Mouse (Mus musculus) embryonic facial prominence, embryonic 10.5 days (tissue): ENCODE data around the gene Sertad3. TPM values are rescaled to one million over a fixed set of nuclear protein-coding genes. Genes with fewer than 3 reads are reported as not detected.

Source experiments
- DNase-seq: peaks from one replicate; pipeline ENCODE4 v3.0.0-alpha.2; 2017; ENCODE audit warnings: low spot score
- H3K27ac ChIP-seq: fragments of 300-500 bp; sonication (generic); replicated peaks from 2 replicates; pipeline ENCODE4 v1.5.1; 2016; ENCODE audit warnings: mild to moderate bottlenecking
- H3K27me3 ChIP-seq: fragments of 300-500 bp; sonication (generic); replicated peaks from 2 replicates; pipeline ENCODE4 v1.6.1; 2016; ENCODE audit warnings: low read depth, mild to moderate bottlenecking; ENCODE audit not compliant: poor library complexity, severe bottlenecking
- H3K36me3 ChIP-seq: fragments of 300-500 bp; sonication (generic); replicated peaks from 2 replicates; pipeline ENCODE4 v1.6.1; 2016; ENCODE audit warnings: mild to moderate bottlenecking, moderate library complexity
- H3K4me1 ChIP-seq: fragments of 300-500 bp; sonication (generic); 2 replicates; pipeline ENCODE4 v1.6.1; 2016
- H3K4me3 ChIP-seq: fragments of 300-500 bp; sonication (generic); 2 replicates; pipeline ENCODE4 v1.5.1; 2016; ENCODE audit warnings: mild to moderate bottlenecking, moderate library complexity
- H3K9me3 ChIP-seq: fragments of 300-500 bp; sonication (generic); 2 replicates; pipeline ENCODE4 v1.6.1; 2016; ENCODE audit warnings: mild to moderate bottlenecking
- WGBS: fragments of 180-500 bp; shearing (Covaris S2); methylation state at CpG from one replicate; pipeline ENCODE4 v1.1.7; 2016; 5-methylcytosine and 5-hydroxymethylcytosine counted together
- polyA plus RNA-seq: library from polyadenylated mRNA; unstranded; fragments of >200 nt; fragmentation: Nextera tagmentation; extraction: Ambion mirVana; gene quantifications from 2 replicates; pipeline ENCODE4 v1.2.1, GENCODE M21; 2016

Gene Sertad3
- polyA plus RNA-seq, 1 experiment from 2014 or later, result 26.2 TPM

DNA sequence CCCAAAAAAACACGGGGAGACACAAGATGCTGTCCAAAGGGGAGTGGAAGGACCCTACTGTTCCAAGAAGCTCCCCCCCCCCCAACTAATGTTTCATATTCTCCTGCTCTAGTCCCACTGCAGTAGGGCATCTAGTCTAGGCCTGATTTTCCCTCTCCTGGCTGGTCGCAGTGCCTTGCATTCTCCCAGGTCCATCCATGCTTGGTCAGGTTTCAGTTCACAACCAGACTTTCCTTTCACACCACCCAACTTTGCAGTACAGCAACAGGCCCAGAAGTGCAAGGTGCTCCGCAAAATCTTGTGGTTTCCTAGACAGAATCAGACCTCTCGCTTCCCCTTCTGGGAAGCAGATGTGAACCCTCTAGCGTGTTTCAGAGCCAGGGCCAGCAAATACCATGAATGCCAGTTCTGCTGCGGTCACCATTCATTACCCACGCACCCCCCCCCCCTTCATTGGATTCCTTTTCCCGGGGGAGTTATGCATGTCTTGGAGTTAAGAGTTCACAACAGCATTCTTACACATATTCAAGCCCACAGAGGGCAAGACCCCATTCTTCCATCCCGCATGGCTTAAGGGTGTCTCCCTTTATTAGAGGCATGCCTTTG is 33.3 kb downstream of the Sertad3 start:
- peak overlapping the region; percentile 98 for H3K27ac ChIP-seq
- WGBS, result 52% methylated on average over 9 of the region's 9 CpGs
- H3K27me3 ChIP-seq, result no peaks in the 10 kb centered on the region
- no peaks in the 10 kb centered on the region for H3K9me3 ChIP-seq
- H3K36me3 ChIP-seq, result no peaks in the 10 kb centered on the region
- H3K4me3 ChIP-seq, result peak overlapping the region; percentile 70
- DNase-seq, result peak; percentile 44
- H3K4me1 ChIP-seq, result peaks cover 20% of the 10 kb centered on the region

DNA sequence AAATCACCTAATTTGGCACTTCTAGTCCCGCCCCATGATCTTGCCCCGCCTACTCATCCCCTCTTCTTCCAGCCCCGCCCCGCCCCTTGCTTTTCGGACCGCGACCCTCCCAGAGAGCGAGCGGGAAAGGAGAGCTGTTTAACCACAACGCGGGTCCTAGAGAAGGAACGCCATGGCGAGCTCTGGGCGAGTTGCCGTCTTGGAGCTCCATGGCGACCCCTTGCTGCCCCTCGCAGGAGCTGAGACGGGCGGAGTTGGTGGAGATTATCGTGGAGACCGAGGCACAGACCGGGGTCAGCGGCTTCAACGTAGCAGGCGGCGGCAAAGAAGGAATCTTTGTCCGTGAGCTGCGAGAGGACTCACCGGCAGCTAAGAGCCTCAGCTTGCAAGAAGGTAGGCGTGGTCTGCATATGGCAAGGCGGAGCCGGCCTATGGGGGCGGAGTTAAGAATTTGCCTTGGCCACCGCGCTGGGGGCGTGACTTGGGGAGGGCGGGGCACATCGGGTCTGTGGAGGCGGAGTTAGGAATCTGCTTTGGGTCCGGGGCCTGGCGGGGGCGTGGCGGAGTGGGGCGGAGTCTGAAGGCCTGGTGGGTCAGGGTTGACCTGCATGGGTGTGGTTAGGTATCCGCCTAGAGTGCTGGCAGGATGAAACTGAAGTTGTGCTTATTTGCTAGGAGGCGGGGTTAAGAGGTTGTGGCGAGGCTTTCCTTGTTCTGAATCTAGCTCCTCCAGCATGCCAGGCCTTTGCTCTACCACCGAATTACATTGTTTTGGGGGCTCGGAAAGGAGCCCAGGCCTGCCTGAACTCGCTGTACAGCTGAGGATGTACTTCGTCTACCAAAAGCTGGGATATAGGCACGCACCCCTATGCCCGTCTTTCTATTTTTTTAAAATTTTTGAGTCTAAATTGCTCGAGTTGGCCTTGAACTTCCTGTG is 34.4 kb downstream of the Sertad3 start:
- H3K4me3 ChIP-seq, result peak overlapping the region; percentile 70
- H3K27ac ChIP-seq, result peak overlapping the region; percentile 98
- H3K36me3 ChIP-seq, result no peaks in the 10 kb centered on the region
- under 1% methylated on average over 54 of the region's 54 CpGs for WGBS
- no peaks in the 10 kb centered on the region for H3K27me3 ChIP-seq
- peaks cover 20% of the 10 kb centered on the region for H3K4me1 ChIP-seq
- H3K9me3 ChIP-seq, result no peaks in the 10 kb centered on the region
- DNase-seq, result peak; percentile 100

DNA sequence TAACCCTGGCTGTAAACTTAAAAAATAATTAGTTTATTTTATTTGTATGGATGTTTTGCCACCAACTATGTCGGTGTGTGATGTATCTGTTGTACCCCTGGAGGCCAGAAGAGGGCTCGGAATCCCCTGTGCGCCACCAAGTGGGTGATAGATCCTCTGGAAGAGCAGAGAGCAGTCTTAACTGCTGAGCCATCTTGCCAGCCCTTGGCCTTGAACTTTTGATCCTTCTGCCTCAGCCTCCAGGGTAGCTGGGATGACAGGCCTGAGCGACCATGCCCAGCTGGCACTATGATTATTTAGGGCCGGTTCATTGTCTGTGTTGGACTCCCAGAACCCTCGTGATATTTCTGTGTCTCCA is 35.1 kb downstream of the Sertad3 start:
- peak; percentile 72 for DNase-seq
- H3K4me3 ChIP-seq, result peak overlapping the region; percentile 70
- peaks cover 20% of the 10 kb centered on the region for H3K4me1 ChIP-seq
- H3K9me3 ChIP-seq, result no peaks in the 10 kb centered on the region
- H3K36me3 ChIP-seq, result no peaks in the 10 kb centered on the region
- no peaks in the 10 kb centered on the region for H3K27me3 ChIP-seq
- 22% methylated on average over 6 of the region's 6 CpGs for WGBS
- H3K27ac ChIP-seq, result peak overlapping the region; percentile 98; the same call in 1 of the 2 replicates

DNA sequence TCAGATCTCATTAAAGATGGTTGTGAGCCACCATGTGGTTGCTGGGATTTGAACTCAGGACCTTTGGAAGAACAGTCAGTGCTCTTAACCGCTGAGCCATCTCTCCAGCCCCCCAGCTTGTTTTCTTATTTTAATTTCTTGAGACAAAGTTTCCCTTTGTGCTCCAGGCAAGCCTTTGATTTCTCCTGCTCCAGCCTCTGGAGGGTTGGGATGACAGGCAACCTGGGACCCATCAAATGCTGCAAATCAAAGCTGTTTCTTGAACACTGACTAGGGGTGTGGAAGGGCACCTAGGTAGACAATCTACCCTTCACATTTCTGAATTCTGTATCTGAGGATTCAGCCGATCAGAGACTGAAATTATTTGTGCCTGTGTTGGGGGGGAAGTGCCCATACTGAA is 37.2 kb downstream of the Sertad3 start:
- WGBS, result 84% methylated on average over 2 of the region's 2 CpGs
- Histone ChIP-seq H3K4me1 (peaks cover 20% of the 10 kb centered on the region), H3K27ac (no peak overlapping the region), H3K36me3 (peaks cover under 1% of the 10 kb centered on the region), H3K4me3 (no peak overlapping the region), H3K9me3 (no peaks in the 10 kb centered on the region), H3K27me3 (no peaks in the 10 kb centered on the region)
- DNase-seq, result no peak

DNA sequence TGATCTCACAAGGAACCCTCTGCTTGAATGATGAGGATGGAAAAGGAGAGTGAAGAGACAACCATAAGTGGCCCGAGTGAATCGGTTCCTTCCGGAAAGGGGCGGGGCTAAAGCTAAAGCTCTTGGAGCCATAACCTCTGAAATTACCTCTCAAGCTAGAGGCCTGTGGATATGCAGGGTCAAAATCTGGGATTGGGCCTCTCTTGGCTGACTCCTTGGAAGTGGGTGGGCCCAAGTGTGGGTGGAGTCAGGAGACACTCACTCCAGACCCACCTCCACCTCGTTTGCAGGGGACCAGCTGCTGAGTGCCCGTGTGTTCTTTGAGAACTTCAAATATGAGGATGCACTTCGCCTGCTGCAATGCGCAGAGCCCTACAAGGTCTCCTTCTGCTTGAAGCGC is 41.4 kb downstream of the Sertad3 start:
- Histone ChIP-seq H3K36me3 (peaks cover 39% of the 10 kb centered on the region), H3K9me3 (peaks cover 2% of the 10 kb centered on the region; the same call in 1 of the 2 replicates), H3K4me3 (no peak overlapping the region), H3K4me1 (no peaks in the 10 kb centered on the region), H3K27me3 (no peaks in the 10 kb centered on the region), H3K27ac (no peak overlapping the region)
- DNase-seq, result no peak
- 82% methylated on average over 9 of the region's 9 CpGs for WGBS

DNA sequence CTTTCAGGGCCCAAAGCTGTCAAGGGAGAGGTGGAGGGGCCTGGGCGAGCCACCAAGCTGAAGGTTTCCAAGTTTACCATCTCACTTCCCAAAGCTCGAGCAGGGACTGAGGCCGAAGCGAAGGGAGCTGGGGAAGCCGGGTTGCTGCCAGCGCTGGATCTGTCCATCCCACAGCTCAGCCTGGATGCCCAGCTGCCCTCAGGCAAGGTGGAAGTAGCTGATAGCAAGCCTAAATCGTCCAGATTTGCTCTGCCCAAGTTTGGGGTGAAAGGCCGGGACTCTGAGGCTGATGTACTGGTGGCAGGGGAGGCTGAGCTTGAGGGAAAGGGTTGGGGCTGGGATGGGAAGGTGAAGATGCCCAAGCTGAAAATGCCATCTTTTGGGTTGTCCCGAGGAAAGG is 44.7 kb downstream of the Sertad3 start:
- peaks cover 42% of the 10 kb centered on the region for H3K36me3 ChIP-seq
- 87% methylated on average over 9 of the region's 9 CpGs for WGBS
- DNase-seq, result no peak

DNA sequence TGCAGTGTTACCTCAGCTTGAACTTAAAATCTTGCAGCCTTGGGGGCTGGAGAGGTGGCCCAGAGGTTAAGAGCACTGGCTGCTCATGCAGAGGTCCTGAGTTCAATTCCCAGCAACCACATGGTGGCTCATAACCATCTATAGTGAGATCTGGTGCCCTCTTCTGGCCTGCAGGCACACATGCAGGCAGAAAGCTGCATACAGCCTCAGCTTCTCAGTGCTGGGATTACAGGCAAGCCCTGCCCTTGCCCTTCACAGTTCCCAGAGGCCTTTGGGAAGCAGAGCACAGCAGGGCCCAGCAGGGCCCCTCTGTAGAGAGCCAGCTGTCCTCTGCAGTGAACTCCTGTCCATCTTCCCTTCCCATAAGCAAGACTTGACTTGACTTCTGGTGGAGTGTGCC is 46.5 kb downstream of the Sertad3 start:
- DNase-seq, result no peak

More for the DNA sequence above, 44.7 kb downstream of the Sertad3 start:
- no peak overlapping the region for H3K4me3 ChIP-seq
- no peaks in the 10 kb centered on the region for H3K27me3 ChIP-seq
- H3K9me3 ChIP-seq, result peaks cover 2% of the 10 kb centered on the region; the same call in 1 of the 2 replicates
- H3K27ac ChIP-seq, result no peak overlapping the region
- peaks cover 5% of the 10 kb centered on the region for H3K4me1 ChIP-seq

DNA sequence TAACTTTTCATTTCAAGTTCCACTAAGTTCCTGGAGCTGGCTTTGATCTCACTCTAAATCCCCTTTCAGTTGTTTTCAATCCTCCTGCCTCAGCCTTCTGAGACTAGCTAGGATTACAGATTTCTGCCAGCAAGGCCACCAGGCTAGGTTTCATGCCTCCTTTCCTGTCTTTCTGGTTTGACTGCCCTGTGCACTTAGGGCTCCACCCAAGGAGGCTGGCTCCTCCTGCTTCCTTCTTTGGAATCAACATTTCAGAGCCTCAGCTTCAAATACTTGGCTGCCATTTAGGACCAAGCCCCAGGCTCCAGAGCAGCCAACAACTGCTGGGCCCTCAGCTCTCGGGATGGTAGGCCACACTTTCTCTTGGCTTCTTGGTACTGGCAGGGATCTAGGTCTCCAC is 47.0 kb downstream of the Sertad3 start:
- DNase-seq, result no peak
- H3K9me3 ChIP-seq, result peaks cover 2% of the 10 kb centered on the region; the same call in 1 of the 2 replicates
- 73% methylated on average over 1 of the region's 1 CpGs for WGBS
- no peaks in the 10 kb centered on the region for H3K27me3 ChIP-seq
- H3K36me3 ChIP-seq, result peaks cover 42% of the 10 kb centered on the region
- no peak overlapping the region for H3K27ac ChIP-seq
- peaks cover 5% of the 10 kb centered on the region for H3K4me1 ChIP-seq
- H3K4me3 ChIP-seq, result no peak overlapping the region

More for the DNA sequence above, 46.5 kb downstream of the Sertad3 start:
- Histone ChIP-seq H3K4me3 (no peak overlapping the region), H3K4me1 (peaks cover 5% of the 10 kb centered on the region), H3K27me3 (no peaks in the 10 kb centered on the region), H3K9me3 (peaks cover 2% of the 10 kb centered on the region; the same call in 1 of the 2 replicates), H3K27ac (no peak overlapping the region), H3K36me3 (peaks cover 42% of the 10 kb centered on the region)

DNA sequence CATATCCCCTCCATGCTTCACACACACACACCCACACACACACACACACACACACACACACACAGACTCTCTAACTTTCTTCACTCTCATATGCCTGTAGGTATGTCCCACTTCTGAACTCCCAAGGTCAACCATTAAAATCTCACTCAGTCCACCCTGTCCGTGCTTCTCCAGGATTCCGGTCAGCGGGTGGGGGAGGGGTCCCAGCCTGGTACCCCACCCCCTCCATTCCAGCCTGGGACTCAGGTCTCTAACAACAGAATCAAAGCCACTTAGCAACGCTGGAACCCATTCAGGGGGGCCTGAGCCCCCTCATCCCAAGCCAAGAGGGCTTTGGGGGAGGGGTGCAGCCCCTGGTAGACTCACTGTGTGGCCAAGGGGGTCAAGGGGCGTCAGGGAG is 49.4 kb downstream of the Sertad3 start, which contains the start of gene Hipk4:
Gene Hipk4, plus strand, starts transcription at position 301 of the 400 bp plus-strand sequence.
- no peak for DNase-seq

DNA sequence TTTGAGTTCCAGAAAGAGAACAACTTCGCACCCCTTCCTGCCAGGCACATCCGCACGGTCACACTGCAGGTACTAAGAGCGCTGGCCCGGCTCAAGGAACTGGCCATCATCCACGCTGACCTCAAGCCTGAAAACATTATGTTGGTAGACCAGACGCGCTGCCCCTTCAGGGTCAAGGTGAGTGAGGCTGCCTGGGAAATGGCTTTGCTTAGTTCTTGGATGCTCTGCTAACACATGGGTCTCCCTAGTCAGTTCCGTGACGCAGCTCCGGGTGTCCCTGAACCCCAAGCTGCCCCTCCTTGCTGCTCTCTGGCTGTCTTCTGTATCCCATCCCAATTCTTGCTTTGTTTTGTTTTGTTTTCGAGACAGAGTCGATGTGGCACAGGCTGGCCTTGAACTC is 50.2 kb downstream of the Sertad3 start:
- Histone ChIP-seq H3K27ac (no peak overlapping the region), H3K4me3 (no peak overlapping the region), H3K9me3 (peaks cover 2% of the 10 kb centered on the region; the same call in 1 of the 2 replicates), H3K36me3 (peaks cover 14% of the 10 kb centered on the region; the same call in 1 of the 2 replicates), H3K27me3 (no peaks in the 10 kb centered on the region), H3K4me1 (peaks cover 11% of the 10 kb centered on the region)
- WGBS, result 96% methylated on average over 13 of the region's 13 CpGs
- DNase-seq, result no peak

More for the DNA sequence above, 49.4 kb downstream of the Sertad3 start, which contains the start of gene Hipk4:
- Histone ChIP-seq H3K9me3 (peaks cover 2% of the 10 kb centered on the region; the same call in 1 of the 2 replicates), H3K4me1 (peaks cover 11% of the 10 kb centered on the region), H3K4me3 (no peak within 1 kb of the TSS), H3K36me3 (peaks cover 22% of the 10 kb centered on the region; the same call in 1 of the 2 replicates), H3K27me3 (no peaks in the 10 kb centered on the region), H3K27ac (no peak within 1 kb of the TSS)
- WGBS, result 63% methylated on average over 5 of the region's 5 CpGs

DNA sequence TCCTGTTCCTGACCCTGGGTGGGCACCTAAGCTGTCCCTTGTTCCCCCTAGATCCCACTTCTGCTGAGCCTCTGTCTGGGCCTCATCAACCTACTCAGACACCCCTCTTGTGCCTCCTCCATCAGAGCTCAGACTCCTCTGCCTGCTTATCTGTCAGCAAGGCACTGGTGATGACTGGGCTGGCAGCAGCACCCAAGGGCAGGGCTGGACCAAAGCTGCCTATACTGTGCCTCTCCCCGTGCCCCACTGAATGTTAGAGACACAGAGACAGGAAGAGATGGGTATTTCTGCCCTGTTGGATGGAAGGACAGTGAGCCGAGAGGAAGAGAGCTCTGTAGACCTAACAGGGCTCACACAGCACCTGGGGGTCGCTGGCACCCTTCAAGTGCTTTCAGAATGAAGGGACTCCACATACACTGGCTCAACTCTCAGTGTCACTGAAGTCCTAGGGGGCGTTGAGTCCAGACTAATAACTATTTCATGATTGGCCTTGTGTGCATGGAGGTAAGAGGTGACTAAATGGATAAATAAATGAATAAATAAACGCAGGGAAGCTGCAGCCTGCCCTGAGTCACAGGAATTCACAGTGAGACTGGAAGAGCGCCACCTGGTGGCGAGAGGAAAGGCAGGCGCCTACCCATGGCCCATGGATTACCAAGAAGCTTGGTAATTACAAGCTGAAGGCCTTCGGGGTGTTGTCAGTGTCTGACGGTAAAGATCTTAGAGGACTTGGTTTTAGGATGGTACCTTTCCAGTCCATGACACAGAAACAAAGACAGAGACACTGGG is 52.7 kb downstream of the Sertad3 start:
- H3K4me3 ChIP-seq, result no peak overlapping the region
- H3K36me3 ChIP-seq, result peaks cover 23% of the 10 kb centered on the region
- no peaks in the 10 kb centered on the region for H3K27me3 ChIP-seq
- H3K9me3 ChIP-seq, result no peaks in the 10 kb centered on the region
- WGBS, result 29% methylated on average over 10 of the region's 10 CpGs
- peaks cover 11% of the 10 kb centered on the region for H3K4me1 ChIP-seq
- no peak overlapping the region for H3K27ac ChIP-seq
- DNase-seq, result peak; percentile 84
